Mouse (Mus musculus) ES-E14 (cell line): Measurements from ENCODE around the gene Trpm1. TPM values are rescaled to one million over a fixed set of nuclear protein-coding genes. Genes with fewer than 3 reads are reported as not detected.

Source experiments
- DNase-seq: peaks from one replicate; pipeline ENCODE4 v3.0.0-alpha.2; 2013; ENCODE audit warnings: low read depth, low spot score
- H3K27ac ChIP-seq: 2 replicates; pipeline ENCODE4 v1.5.1; 2012; ENCODE audit warnings: low read depth, mild to moderate bottlenecking, low read length, moderate library complexity, mixed read lengths; ENCODE audit not compliant: poor library complexity, insufficient read depth, severe bottlenecking
- H3K36me3 ChIP-seq: 2 replicates; pipeline ENCODE4 v1.6.1; 2012; ENCODE audit warnings: mild to moderate bottlenecking, low read length, moderate library complexity, mixed read lengths; ENCODE audit not compliant: control insufficient read depth, poor library complexity, insufficient read depth, severe bottlenecking
- H3K4me1 ChIP-seq, 2 experiments: fragments of 150-350 bp in 1 of 2; sonication (generic) in 1 of 2; 2 replicates each; pipeline ENCODE4 v1.6.1; 2012; ENCODE audit warnings: low read length in 2 of 2, mild to moderate bottlenecking in 1 of 2, mixed read lengths in 1 of 2; ENCODE audit not compliant: control insufficient read depth in 2 of 2, insufficient read depth in 2 of 2, poor library complexity in 1 of 2
- H3K4me3 ChIP-seq, 2 experiments: fragments of 150-350 bp in 1 of 2; sonication (generic) in 1 of 2; 2 replicates each; pipeline ENCODE4 v1.5.1; 2012; ENCODE audit warnings: low read length in 2 of 2, low read depth in 1 of 2, mild to moderate bottlenecking in 1 of 2, mixed read lengths in 1 of 2; ENCODE audit not compliant: insufficient read depth in 1 of 2, poor library complexity in 1 of 2, severe bottlenecking in 1 of 2
- H3K9ac ChIP-seq: 2 replicates; pipeline ENCODE4 v1.6.1; 2012; ENCODE audit warnings: low read depth, mild to moderate bottlenecking, low read length, mixed read lengths; ENCODE audit not compliant: poor library complexity, insufficient read depth, severe bottlenecking
- H3K9me3 ChIP-seq: fragments of 150-350 bp; sonication (generic); 2 replicates; pipeline ENCODE4 v1.6.1; 2012; ENCODE audit warnings: low read depth, mild to moderate bottlenecking, low read length; ENCODE audit not compliant: control insufficient read depth, insufficient read depth
- CHD2 ChIP-seq: IDR thresholded peaks from 2 replicates; pipeline ENCODE4 v1.6.1; 2014; ENCODE audit warnings: mild to moderate bottlenecking, low read depth, low read length, inconsistent platforms
- HCFC1 ChIP-seq: IDR thresholded peaks from 2 replicates; pipeline ENCODE4 v1.6.1; 2012; ENCODE audit warnings: low read length, inconsistent platforms, borderline replicate concordance; ENCODE audit not compliant: insufficient read depth
- MAFK ChIP-seq: IDR thresholded peaks from 2 replicates; pipeline ENCODE4 v1.6.1; 2014; ENCODE audit warnings: mild to moderate bottlenecking, low read depth, low read length, inconsistent platforms; ENCODE audit not compliant: insufficient read depth
- ZC3H11A ChIP-seq: IDR thresholded peaks from 2 replicates; pipeline ENCODE4 v1.6.1; 2012; ENCODE audit warnings: low read depth, mild to moderate bottlenecking, inconsistent platforms, low read length, borderline replicate concordance
- ZNF384 ChIP-seq: IDR thresholded peaks from 2 replicates; pipeline ENCODE4 v1.6.1; 2012; ENCODE audit warnings: low read depth, low read length, inconsistent platforms
- in situ Hi-C, 2 experiments: fragments of 600-800 bp; cut with MboI; formaldehyde crosslinking; loops; one replicate each; pipeline ENCODE4 v1.15.1; 2025; ENCODE audit warnings: low sequenced_read_pairs in 2 of 2, inconsistent platforms in 1 of 2; ENCODE audit not compliant: unreplicated experiment in 2 of 2
- total RNA-seq: library from RNA; depleted of rRNA; stranded (reverse); fragments of 300-350 nt; gene quantifications from 2 replicates; pipeline ENCODE4 v1.2.3, GENCODE M21; 2012

Trpm1 gene
- total RNA-seq, 1 experiment = 0.94 TPM

GRCm38 (mm10) chr7:64193476-64193875 is 39.8 kb downstream of the Trpm1 start:
- TF ChIP-seq HCFC1 (no peak), MAFK (no peak), ZNF384 (no peak), ZC3H11A (no peak), CHD2 (no peak)
- H3K36me3 ChIP-seq = no peaks in the 10 kb centered on the region
- in situ Hi-C loops = no loop called here
- H3K4me3 ChIP-seq = no peak overlapping the region
- no peaks in the 10 kb centered on the region for H3K9me3 ChIP-seq
- no peak overlapping the region for H3K27ac ChIP-seq
- no peak for DNase-seq
- H3K4me1 ChIP-seq = peaks cover 2 to 7% of the 10 kb centered on the region in 2 experiments; a peak in 2 of 4 replicates
- H3K9ac ChIP-seq = no peak overlapping the region

GRCm38 (mm10) chr7:64196114-64196513 is 42.5 kb downstream of the Trpm1 start:
- no peak for TF ChIP-seq MAFK
- no peak for TF ChIP-seq ZNF384
- no peak for TF ChIP-seq CHD2
- no peak for TF ChIP-seq ZC3H11A
- TF ChIP-seq HCFC1 = no peak
- in situ Hi-C loops = no loop called here
- Histone ChIP-seq H3K36me3 (no peaks in the 10 kb centered on the region), H3K9ac (no peak overlapping the region), H3K9me3 (no peaks in the 10 kb centered on the region), H3K4me1 (peaks cover 2 to 7% of the 10 kb centered on the region in 2 experiments; a peak in 2 of 4 replicates), H3K27ac (no peak overlapping the region), H3K4me3 (no peak overlapping the region)
- no peak for DNase-seq

GRCm38 (mm10) chr7:64208700-64209099 is 55.1 kb downstream of the Trpm1 start:
- TF ChIP-seq CHD2 = no peak
- no peak for TF ChIP-seq HCFC1
- no peak for TF ChIP-seq ZC3H11A
- no peak for TF ChIP-seq MAFK
- no peak for TF ChIP-seq ZNF384
- Histone ChIP-seq H3K4me3 (no peak overlapping the region), H3K27ac (no peak overlapping the region), H3K9ac (no peak overlapping the region), H3K4me1 (no peaks in the 10 kb centered on the region), H3K9me3 (no peaks in the 10 kb centered on the region), H3K36me3 (no peaks in the 10 kb centered on the region)
- in situ Hi-C loops = no loop called here
- DNase-seq = no peak

GRCm38 (mm10) chr7:64212870-64213269 is 59.2 kb downstream of the Trpm1 start:
- H3K4me3 ChIP-seq = no peak overlapping the region
- no peak overlapping the region for H3K9ac ChIP-seq
- DNase-seq = no peak
- in situ Hi-C loops = no loop called here
- no peak overlapping the region for H3K27ac ChIP-seq
- H3K36me3 ChIP-seq = no peaks in the 10 kb centered on the region
- H3K9me3 ChIP-seq = no peaks in the 10 kb centered on the region
- H3K4me1 ChIP-seq = no peaks in the 10 kb centered on the region
- TF ChIP-seq ZC3H11A (no peak), HCFC1 (no peak), MAFK (no peak), CHD2 (no peak), ZNF384 (no peak)

GRCm38 (mm10) chr7:64214066-64214465 is 60.4 kb downstream of the Trpm1 start:
- Histone ChIP-seq H3K4me3 (no peak overlapping the region), H3K4me1 (no peaks in the 10 kb centered on the region), H3K9ac (no peak overlapping the region), H3K27ac (no peak overlapping the region), H3K36me3 (no peaks in the 10 kb centered on the region), H3K9me3 (no peaks in the 10 kb centered on the region)
- in situ Hi-C loops = no loop called here
- no peak for DNase-seq
- TF ChIP-seq HCFC1 (no peak), ZNF384 (no peak), MAFK (no peak), CHD2 (no peak), ZC3H11A (no peak)
